Comparison of ENCODE assay signal across 9 mouse cellular contexts in genomic region chr17:46444839-46445579, GRCm38 (mm10). TPM values are rescaled to one million over a fixed set of nuclear protein-coding genes. Genes with fewer than 3 reads are reported as not detected.
DNase-seq lines count a peak whose midpoint lies in the region; ATAC-seq lines count a peak whose summit lies in the region.
"Had no signal": no experiment of that assay in that cellular context is flagged by ENCODE, and none has a peak within 500 bp of the region (broad histone marks: within the 10 kb centered on the region; RNA-seq: fewer than 3 reads in every experiment).

No protein-coding gene starts in this region.

- intact Hi-C loops in heart, postnatal 36 days (cut with DNase I): no loop called here

- H3K4me1 ChIP-seq in heart, embryonic 11.5 days (ENCODE audit: control insufficient read depth, insufficient read depth, low read length): peaks cover 11% of the 10 kb centered on the region
- H3K4me1 ChIP-seq in midbrain, embryonic 10.5 days: peaks cover 42% of the 10 kb centered on the region
- H3K4me1 ChIP-seq in midbrain, embryonic 14.5 days (ENCODE audit: control insufficient read depth, insufficient read depth, low read length): no peaks in the 10 kb centered on the region
- peaks cover 14% of the 10 kb centered on the region for H3K4me1 ChIP-seq in limb, embryonic 15.5 days

- H3K27me3 ChIP-seq in heart, embryonic 11.5 days (ENCODE audit: control insufficient read depth, insufficient read depth, low read length): peaks cover 67% of the 10 kb centered on the region
- peaks cover 68% of the 10 kb centered on the region for H3K27me3 ChIP-seq in midbrain, embryonic 10.5 days (ENCODE audit: low read depth, poor library complexity, severe bottlenecking)
- H3K27me3 ChIP-seq in midbrain, embryonic 14.5 days (ENCODE audit: control insufficient read depth, insufficient read depth, low read length): peaks cover 29% of the 10 kb centered on the region
- H3K27me3 ChIP-seq in limb, embryonic 15.5 days: peaks cover 71% of the 10 kb centered on the region

- no peaks in the 10 kb centered on the region for H3K9me3 ChIP-seq in heart, embryonic 11.5 days (replicated peaks; ENCODE audit: control insufficient read depth, low read length)
- H3K9me3 ChIP-seq in midbrain, embryonic 10.5 days (replicated peaks): no peaks in the 10 kb centered on the region
- no peaks in the 10 kb centered on the region for H3K9me3 ChIP-seq in midbrain, embryonic 14.5 days (ENCODE audit: control insufficient read depth, low read length)
- H3K9me3 ChIP-seq in limb, embryonic 15.5 days: no peaks in the 10 kb centered on the region

- WGBS in heart, embryonic 11.5 days (ENCODE audit: insufficient replicate concordance): 1% methylated on average over 46 of the region's 50 CpGs
- WGBS in midbrain, embryonic 10.5 days: 2% methylated on average over 50 of the region's 50 CpGs
- WGBS in midbrain, embryonic 14.5 days: 5% methylated on average over 50 of the region's 50 CpGs
- 3% methylated on average over 50 of the region's 50 CpGs for WGBS in limb, embryonic 15.5 days

- no peak for DNase-seq in heart, postnatal 36 days
- DNase-seq in midbrain, embryonic 10.5 days (ENCODE audit: low spot score): peak; percentile 42
- no peak for DNase-seq in midbrain, embryonic 14.5 days
- no peak for DNase-seq in thymus, postnatal 14 days
- DNase-seq in urinary bladder, adult 2 months (ENCODE audit: low spot score): no peak
- no peak for DNase-seq in left cerebral cortex, adult 9 months (ENCODE audit: low spot score in 2 of 2)

- peak overlapping the region; percentile 79 for H3K4me2 ChIP-seq in heart, embryonic 11.5 days
- no peak overlapping the region for H3K4me2 ChIP-seq in midbrain, embryonic 14.5 days (ENCODE audit: low read length)
- H3K4me2 ChIP-seq in limb, embryonic 15.5 days: peak overlapping the region; percentile 54

- H3K9ac ChIP-seq in heart, embryonic 11.5 days (ENCODE audit: low read depth, low read length): peak overlapping the region; percentile 56; the same call in 1 of the 2 replicates
- H3K9ac ChIP-seq in midbrain, embryonic 14.5 days (replicated peaks; ENCODE audit: low read length): no peak overlapping the region
- H3K9ac ChIP-seq in limb, embryonic 15.5 days: 0 out of 2 replicates have a peak overlapping the region, but pooled peaks have one; percentile 17

- H3K4me3 ChIP-seq in heart, embryonic 11.5 days (ENCODE audit: low read depth, low read length): peak overlapping the region; percentile 38
- peak overlapping the region; percentile 53 for H3K4me3 ChIP-seq in midbrain, embryonic 10.5 days
- H3K4me3 ChIP-seq in midbrain, embryonic 14.5 days (replicated peaks; ENCODE audit: low read depth, low read length): no peak overlapping the region
- H3K4me3 ChIP-seq in limb, embryonic 15.5 days: peak overlapping the region; percentile 37

- H3K36me3 ChIP-seq in heart, embryonic 11.5 days (ENCODE audit: control insufficient read depth, insufficient read depth, low read length): no peaks in the 10 kb centered on the region
- no peaks in the 10 kb centered on the region for H3K36me3 ChIP-seq in midbrain, embryonic 10.5 days
- peaks cover 16% of the 10 kb centered on the region; the same call in 1 of the 2 replicates for H3K36me3 ChIP-seq in midbrain, embryonic 14.5 days (ENCODE audit: control insufficient read depth, insufficient read depth, low read length)
- no peaks in the 10 kb centered on the region for H3K36me3 ChIP-seq in limb, embryonic 15.5 days

- no peak overlapping the region for H3K27ac ChIP-seq in heart, embryonic 11.5 days (ENCODE audit: low read depth, low read length)
- H3K27ac ChIP-seq in midbrain, embryonic 10.5 days (replicated peaks): peak overlapping the region; percentile 77
- no peak overlapping the region for H3K27ac ChIP-seq in midbrain, embryonic 14.5 days (replicated peaks; ENCODE audit: low read depth, low read length)
- H3K27ac ChIP-seq in limb, embryonic 15.5 days: no peak overlapping the region

- no peak for ATAC-seq in heart, embryonic 11.5 days (replicated peaks; ENCODE audit: insufficient number of reproducible peaks, low FRiP score, low TSS enrichment)
- ATAC-seq in midbrain, embryonic 14.5 days (ENCODE audit: low FRiP score, low TSS enrichment): no peak
- no peak for ATAC-seq in limb, embryonic 15.5 days (ENCODE audit: insufficient number of reproducible peaks, low FRiP score, low TSS enrichment, low read depth)

RNA-seq across cellular contexts. Expression of gene Slc22a7, which starts 6.8 kb away (rescaled TPM):
- polyA plus RNA-seq in heart, embryonic 11.5 days (2014; fragmentation: Nextera tagmentation; extraction: Ambion mirVana): 0.20 TPM in 1 of 2 replicates, not detected in the other
- not detected for total RNA-seq in heart, postnatal 36 days (2021)
- not detected in 2 replicates for polyA plus RNA-seq in midbrain, embryonic 10.5 days (2016; fragmentation: Nextera tagmentation; extraction: Ambion mirVana)
- polyA plus RNA-seq in midbrain, embryonic 14.5 days (2014; fragmentation: Nextera tagmentation; extraction: Ambion mirVana): not detected in 2 replicates
- not detected in 2 replicates for polyA plus RNA-seq in limb, embryonic 15.5 days (2015; fragmentation: Nextera tagmentation; extraction: Ambion mirVana)
- not detected in 2 replicates for polyA plus RNA-seq in urinary bladder, adult 2 months (2012; rRNA removed)
- polyA plus RNA-seq: large intestine, adult 2 months had no signal

RNA-seq across cellular contexts. Expression of gene Crip3, which starts 16.3 kb away (rescaled TPM):
- 0.39 and 0.97 TPM in 2 replicates for polyA plus RNA-seq in heart, embryonic 11.5 days (2014; fragmentation: Nextera tagmentation; extraction: Ambion mirVana)
- 1 to 10 TPM in 1 of 2 experiments, not detected in 1; 1.2 TPM for total RNA-seq in heart, postnatal 36 days (2021)
- polyA plus RNA-seq in midbrain, embryonic 10.5 days (2016; fragmentation: Nextera tagmentation; extraction: Ambion mirVana): 0.72 and 0.85 TPM in 2 replicates
- polyA plus RNA-seq in midbrain, embryonic 14.5 days (2014; fragmentation: Nextera tagmentation; extraction: Ambion mirVana): 1.00 and 4.2 TPM in 2 replicates
- polyA plus RNA-seq in limb, embryonic 15.5 days (2015; fragmentation: Nextera tagmentation; extraction: Ambion mirVana): 1.8 and 2.0 TPM in 2 replicates
- 0.76 and 1.6 TPM in 2 replicates for polyA plus RNA-seq in urinary bladder, adult 2 months (2012; rRNA removed)

RNA-seq across cellular contexts. Expression of gene Ttbk1, which starts 42.5 kb away (rescaled TPM):
- 0.04 and 0.07 TPM in 2 replicates for polyA plus RNA-seq in heart, embryonic 11.5 days (2014; fragmentation: Nextera tagmentation; extraction: Ambion mirVana)
- under 1 TPM; 0.19 TPM for total RNA-seq in heart, postnatal 36 days (2021)
- 0.81 and 1.8 TPM in 2 replicates for polyA plus RNA-seq in midbrain, embryonic 10.5 days (2016; fragmentation: Nextera tagmentation; extraction: Ambion mirVana)
- polyA plus RNA-seq in midbrain, embryonic 14.5 days (2014; fragmentation: Nextera tagmentation; extraction: Ambion mirVana): 6.1 and 6.2 TPM in 2 replicates
- polyA plus RNA-seq in limb, embryonic 15.5 days (2015; fragmentation: Nextera tagmentation; extraction: Ambion mirVana): 0.02 and 0.06 TPM in 2 replicates
- polyA plus RNA-seq in urinary bladder, adult 2 months (2012; rRNA removed): 0.06 and 0.07 TPM in 2 replicates

RNA-seq across cellular contexts. Expression of gene Dnph1, which starts 51.5 kb away (rescaled TPM):
- polyA plus RNA-seq in heart, embryonic 11.5 days (2014; fragmentation: Nextera tagmentation; extraction: Ambion mirVana): 27.9 and 28.4 TPM in 2 replicates
- 1 to 10 TPM in 1 of 2 experiments, under 1 TPM in 1; 0.89 to 2.2 TPM for total RNA-seq in heart, postnatal 36 days (2021)
- polyA plus RNA-seq in midbrain, embryonic 10.5 days (2016; fragmentation: Nextera tagmentation; extraction: Ambion mirVana): 85.2 and 98.4 TPM in 2 replicates
- polyA plus RNA-seq in midbrain, embryonic 14.5 days (2014; fragmentation: Nextera tagmentation; extraction: Ambion mirVana): 17.2 and 20.4 TPM in 2 replicates
- 29.3 and 33.8 TPM in 2 replicates for polyA plus RNA-seq in limb, embryonic 15.5 days (2015; fragmentation: Nextera tagmentation; extraction: Ambion mirVana)
- 6.1 and 7.0 TPM in 2 replicates for polyA plus RNA-seq in urinary bladder, adult 2 months (2012; rRNA removed)
